Mouse (Mus musculus): ENCODE results near the gene Lhcgr. TPM values are rescaled to one million over a fixed set of nuclear protein-coding genes. Genes with fewer than 3 reads are reported as not detected.

Gene Lhcgr
- polyA plus RNA-seq, 1 experiment from 2014 or later: not detected

DNA sequence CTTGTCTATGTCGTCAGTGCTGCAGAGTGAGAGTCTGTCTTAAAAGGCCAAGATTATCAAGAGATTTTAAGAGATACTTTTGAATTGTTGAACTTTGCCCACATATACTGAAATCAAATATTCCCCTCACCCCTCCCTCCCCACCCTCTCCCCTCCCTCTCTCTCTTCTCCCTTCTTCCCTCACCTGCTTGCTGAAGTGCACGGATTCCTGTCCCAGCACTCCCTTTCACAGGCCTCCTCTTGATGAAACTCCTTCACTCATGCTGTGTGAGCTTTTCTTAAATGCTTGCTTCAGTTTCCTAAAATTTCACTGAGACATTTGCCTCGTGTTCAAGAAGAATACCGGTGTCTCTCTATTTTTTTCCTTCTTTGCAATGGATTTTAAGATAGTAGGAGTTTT lies 88.7 kb downstream of the Lhcgr start:
- Histone ChIP-seq H3K4me1 (peaks cover 7% of the 10 kb centered on the region; the same call in 1 of the 2 replicates), H3K27ac (replicated peaks) (no peak overlapping the region), H3K9ac (no peak overlapping the region), H3K36me3 (no peaks in the 10 kb centered on the region), H3K27me3 (replicated peaks) (no peaks in the 10 kb centered on the region), H3K4me3 (no peak overlapping the region), H3K9me3 (no peaks in the 10 kb centered on the region), H3K4me2 (no peak overlapping the region)
- whole genome bisulfite sequencing: 52% methylated on average over 4 of the region's 4 CpGs
- ATAC-seq (ENCODE audit: extremely low read depth, insufficient number of reproducible peaks, low FRiP score, low TSS enrichment): no peak

DNA sequence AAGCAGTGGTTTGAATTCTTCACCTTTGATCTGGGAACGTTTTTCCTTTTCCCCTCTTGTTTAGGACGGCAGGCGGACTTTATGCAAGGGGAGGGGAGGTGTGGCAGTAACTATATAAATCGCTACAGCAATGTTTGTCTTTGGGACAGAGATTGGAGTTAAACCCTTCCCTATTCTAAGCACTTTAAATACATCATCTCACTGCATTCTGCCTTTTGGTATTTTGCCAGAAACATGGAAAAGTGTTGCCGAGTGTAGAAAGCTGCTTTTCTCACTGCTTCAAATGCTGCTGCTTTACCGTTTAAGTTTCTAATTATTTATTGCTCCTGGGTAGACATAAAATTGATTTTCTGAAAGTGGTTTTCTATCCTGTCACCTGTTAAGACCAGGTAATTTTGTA lies 89.4 kb downstream of the Lhcgr start:
- Histone ChIP-seq H3K9ac (no peak overlapping the region), H3K27ac (replicated peaks) (no peak overlapping the region), H3K4me1 (peaks cover 7% of the 10 kb centered on the region; the same call in 1 of the 2 replicates), H3K4me3 (no peak overlapping the region), H3K27me3 (replicated peaks) (no peaks in the 10 kb centered on the region), H3K36me3 (no peaks in the 10 kb centered on the region), H3K4me2 (peak overlapping the region; percentile 16; the same call in 1 of the 2 replicates), H3K9me3 (no peaks in the 10 kb centered on the region)
- 27% methylated on average over 6 of the region's 6 CpGs for WGBS
- ATAC-seq (ENCODE audit: extremely low read depth, insufficient number of reproducible peaks, low FRiP score, low TSS enrichment): no peak

DNA sequence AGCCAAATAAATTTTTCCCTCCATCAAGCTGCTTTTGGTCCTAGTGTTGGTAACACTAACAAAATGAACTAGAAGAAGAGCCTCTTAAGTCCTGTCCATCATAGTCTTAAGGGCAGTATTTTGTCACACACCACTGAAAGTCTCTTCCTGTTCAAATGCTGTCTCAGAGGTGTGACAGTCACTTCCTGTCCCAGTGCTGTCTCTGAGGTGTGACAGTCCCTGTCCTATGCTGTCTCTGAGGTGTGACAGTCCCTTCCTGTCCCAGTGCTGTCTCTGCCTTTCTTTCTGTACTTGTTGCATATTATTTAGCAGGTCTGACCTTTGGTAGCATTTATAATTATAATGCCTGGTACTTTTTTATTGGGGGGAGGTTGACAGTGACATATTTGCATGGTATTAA lies 90.9 kb downstream of the Lhcgr start:
- H3K27me3 ChIP-seq (replicated peaks): no peaks in the 10 kb centered on the region
- H3K9me3 ChIP-seq: no peaks in the 10 kb centered on the region
- H3K4me1 ChIP-seq: peaks cover 7% of the 10 kb centered on the region; the same call in 1 of the 2 replicates
- H3K4me3 ChIP-seq: no peak overlapping the region
- H3K36me3 ChIP-seq: no peaks in the 10 kb centered on the region
- ATAC-seq (ENCODE audit: extremely low read depth, insufficient number of reproducible peaks, low FRiP score, low TSS enrichment): no peak
- H3K9ac ChIP-seq: no peak overlapping the region
- H3K4me2 ChIP-seq: no peak overlapping the region
- no peak overlapping the region for H3K27ac ChIP-seq (replicated peaks)

DNA sequence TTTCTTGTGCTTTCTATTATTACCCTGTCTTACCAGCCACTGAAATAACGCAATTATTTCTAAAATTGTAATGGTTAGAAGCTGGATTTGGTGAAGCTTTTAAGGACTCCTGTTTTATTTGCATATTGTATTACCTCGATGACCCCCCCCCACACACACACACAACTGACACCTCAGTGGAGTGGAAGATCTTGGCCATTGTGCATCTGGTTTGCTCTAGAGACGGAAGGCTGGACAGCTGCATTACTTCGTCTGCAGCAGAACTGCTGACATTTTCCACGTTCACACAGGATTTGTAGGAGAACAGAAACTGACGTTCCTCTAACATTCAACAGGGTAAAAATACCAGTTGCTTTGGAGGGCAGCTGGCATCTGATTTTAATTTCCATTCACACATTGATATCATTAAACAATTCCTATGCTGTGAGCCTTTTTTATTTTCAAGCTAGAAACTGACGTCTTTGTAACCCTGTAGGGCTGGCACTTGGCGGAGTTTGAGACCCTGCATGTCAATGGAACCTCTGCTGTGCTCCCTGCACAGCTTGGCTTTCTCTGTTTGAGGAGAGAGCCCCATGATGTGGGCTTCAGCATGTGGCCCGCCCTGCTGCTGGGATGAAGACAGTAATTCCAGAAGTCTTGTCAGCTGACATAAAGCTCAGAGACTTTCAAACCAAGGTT lies 95.0 kb downstream of the Lhcgr start:
- H3K27ac ChIP-seq (replicated peaks): no peak overlapping the region
- no peak for ATAC-seq (ENCODE audit: extremely low read depth, insufficient number of reproducible peaks, low FRiP score, low TSS enrichment)
- no peak overlapping the region for H3K4me2 ChIP-seq
- 46% methylated on average over 9 of the region's 9 CpGs for WGBS
- no peaks in the 10 kb centered on the region for H3K9me3 ChIP-seq
- H3K4me3 ChIP-seq: no peak overlapping the region
- H3K36me3 ChIP-seq: no peaks in the 10 kb centered on the region
- peaks cover under 1% of the 10 kb centered on the region; the same call in 1 of the 2 replicates for H3K4me1 ChIP-seq
- no peaks in the 10 kb centered on the region for H3K27me3 ChIP-seq (replicated peaks)
- H3K9ac ChIP-seq: no peak overlapping the region

DNA sequence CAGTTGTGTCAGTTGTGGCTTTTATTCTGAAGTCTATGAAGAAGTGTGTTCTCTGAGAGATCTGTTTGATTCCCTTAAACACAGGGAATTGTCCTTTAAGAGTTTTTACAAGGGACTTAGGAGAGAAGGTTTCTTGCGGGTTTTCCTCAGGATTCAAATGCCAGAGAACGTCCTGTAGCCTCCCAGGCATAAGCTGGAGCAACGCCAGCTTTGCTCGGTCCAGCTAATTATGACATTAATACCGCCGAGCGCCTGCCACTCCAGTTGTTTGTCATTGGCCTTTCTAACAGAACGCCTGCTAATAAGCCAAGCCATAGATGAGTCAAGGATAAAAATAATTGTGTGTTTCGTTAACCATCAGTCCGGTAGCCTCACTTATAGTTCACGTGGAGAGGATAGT lies 103.6 kb downstream of the Lhcgr start:
- Histone ChIP-seq H3K4me2 (no peak overlapping the region), H3K9ac (no peak overlapping the region), H3K4me3 (no peak overlapping the region), H3K9me3 (no peaks in the 10 kb centered on the region), H3K4me1 (no peaks in the 10 kb centered on the region), H3K36me3 (no peaks in the 10 kb centered on the region), H3K27me3 (replicated peaks) (no peaks in the 10 kb centered on the region), H3K27ac (replicated peaks) (no peak overlapping the region)
- ATAC-seq (ENCODE audit: extremely low read depth, insufficient number of reproducible peaks, low FRiP score, low TSS enrichment): no peak
- 70% methylated on average over 11 of the region's 11 CpGs for WGBS

DNA sequence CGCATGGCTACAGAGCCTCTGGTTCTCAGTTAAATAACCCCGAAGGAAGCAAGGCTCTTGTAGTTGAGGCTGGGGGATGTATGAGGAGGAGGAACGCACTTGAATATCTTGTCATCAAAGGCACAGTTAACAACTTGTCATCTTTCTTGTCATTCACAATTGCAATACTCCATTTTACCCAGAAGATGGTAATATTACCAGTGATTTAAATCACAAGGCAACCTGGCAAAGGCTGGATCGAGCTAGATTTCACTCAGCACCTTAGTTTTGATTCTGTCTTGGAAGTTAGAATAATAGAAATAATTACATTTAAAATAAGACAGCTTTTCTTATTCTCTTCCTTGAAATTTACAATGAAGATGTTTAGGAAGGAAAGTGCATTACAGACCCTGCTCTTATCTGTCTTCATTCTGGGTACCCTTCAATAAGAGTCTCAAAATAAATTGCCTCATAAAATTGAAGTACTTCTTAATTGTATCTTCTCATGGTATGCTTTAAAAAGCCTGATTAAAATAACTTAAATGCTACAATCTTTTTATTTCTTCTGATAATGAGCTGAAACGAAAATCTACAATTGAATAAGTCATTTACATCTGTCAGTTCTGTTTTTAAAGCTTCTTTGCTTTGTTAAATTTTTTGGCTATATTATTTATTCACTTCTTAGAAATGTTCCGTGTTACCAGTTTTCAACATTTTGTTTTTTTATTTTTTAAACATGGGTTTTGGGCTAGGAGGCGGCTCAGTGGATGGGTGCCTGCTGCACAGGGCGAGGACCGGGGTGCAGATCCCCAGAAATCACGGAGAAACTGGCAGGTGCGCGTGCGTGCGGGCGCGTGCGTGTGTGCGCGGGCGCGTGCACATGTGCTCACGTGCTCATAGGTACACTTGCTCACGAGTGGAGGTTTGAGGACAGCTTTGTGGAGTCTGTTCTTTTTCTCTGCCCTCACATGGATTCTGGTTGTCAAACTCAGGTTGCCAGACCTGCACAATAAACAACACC lies 116.2 kb downstream of the Lhcgr start:
- no peak for ATAC-seq (ENCODE audit: extremely low read depth, insufficient number of reproducible peaks, low FRiP score, low TSS enrichment)
- Histone ChIP-seq H3K36me3 (no peaks in the 10 kb centered on the region), H3K9ac (no peak overlapping the region), H3K4me3 (no peak overlapping the region), H3K27ac (replicated peaks) (no peak overlapping the region), H3K27me3 (replicated peaks) (no peaks in the 10 kb centered on the region), H3K9me3 (no peaks in the 10 kb centered on the region), H3K4me1 (no peaks in the 10 kb centered on the region), H3K4me2 (no peak overlapping the region)
- WGBS: 87% methylated on average over 23 of the region's 23 CpGs

DNA sequence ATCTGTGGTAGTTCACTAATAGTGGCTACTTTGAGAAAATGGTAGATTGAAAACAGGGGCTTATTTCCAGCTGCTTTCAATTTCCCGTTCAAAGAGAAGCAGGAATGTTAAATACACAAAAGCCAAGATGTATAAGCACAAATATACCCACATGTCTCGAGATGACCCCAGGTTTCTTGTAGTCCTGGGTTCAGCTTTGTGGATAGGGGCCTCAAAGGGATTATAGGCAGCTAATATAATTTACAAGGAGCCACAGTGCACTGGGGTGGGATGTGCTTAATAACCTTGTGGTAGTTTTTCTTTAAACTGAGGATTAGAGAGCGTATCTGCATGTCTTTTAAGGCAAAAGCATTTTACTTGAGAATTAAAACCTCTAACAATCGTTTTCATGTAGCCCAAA lies 121.0 kb downstream of the Lhcgr start:
- Histone ChIP-seq H3K27me3 (replicated peaks) (no peaks in the 10 kb centered on the region), H3K27ac (replicated peaks) (no peak overlapping the region), H3K36me3 (no peaks in the 10 kb centered on the region), H3K9ac (no peak overlapping the region), H3K4me1 (peaks cover 5% of the 10 kb centered on the region; the same call in 1 of the 2 replicates), H3K9me3 (no peaks in the 10 kb centered on the region), H3K4me2 (no peak overlapping the region), H3K4me3 (no peak overlapping the region)
- 59% methylated on average over 4 of the region's 4 CpGs for WGBS
- no peak for ATAC-seq (ENCODE audit: extremely low read depth, insufficient number of reproducible peaks, low FRiP score, low TSS enrichment)

DNA sequence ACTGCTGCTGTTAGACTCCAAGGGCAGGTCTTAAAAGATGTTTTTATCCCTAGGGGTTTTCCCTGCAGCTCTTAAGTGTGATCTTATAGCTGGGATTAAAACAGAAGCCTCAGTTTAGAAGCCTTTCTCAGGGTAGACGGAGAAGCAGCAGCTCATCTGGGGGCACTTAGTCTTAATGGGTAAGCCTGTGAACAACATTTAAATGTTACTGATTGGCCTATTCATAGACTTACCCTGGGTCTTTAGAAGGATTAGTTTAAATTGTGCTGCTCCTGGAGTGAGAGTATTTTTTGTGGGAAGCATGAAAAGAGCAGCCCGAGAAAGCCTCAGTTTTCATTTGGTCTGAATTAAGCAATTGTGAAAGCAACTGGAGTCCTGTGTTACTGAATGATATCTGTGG lies 121.9 kb downstream of the Lhcgr start:
- Histone ChIP-seq H3K4me3 (no peak overlapping the region), H3K27me3 (replicated peaks) (no peaks in the 10 kb centered on the region), H3K4me2 (no peak overlapping the region), H3K27ac (replicated peaks) (no peak overlapping the region), H3K36me3 (no peaks in the 10 kb centered on the region), H3K9me3 (no peaks in the 10 kb centered on the region), H3K4me1 (peaks cover 5% of the 10 kb centered on the region; the same call in 1 of the 2 replicates), H3K9ac (no peak overlapping the region)
- ATAC-seq (ENCODE audit: extremely low read depth, insufficient number of reproducible peaks, low FRiP score, low TSS enrichment): no peak
- WGBS: 62% methylated on average over 2 of the region's 2 CpGs

DNA sequence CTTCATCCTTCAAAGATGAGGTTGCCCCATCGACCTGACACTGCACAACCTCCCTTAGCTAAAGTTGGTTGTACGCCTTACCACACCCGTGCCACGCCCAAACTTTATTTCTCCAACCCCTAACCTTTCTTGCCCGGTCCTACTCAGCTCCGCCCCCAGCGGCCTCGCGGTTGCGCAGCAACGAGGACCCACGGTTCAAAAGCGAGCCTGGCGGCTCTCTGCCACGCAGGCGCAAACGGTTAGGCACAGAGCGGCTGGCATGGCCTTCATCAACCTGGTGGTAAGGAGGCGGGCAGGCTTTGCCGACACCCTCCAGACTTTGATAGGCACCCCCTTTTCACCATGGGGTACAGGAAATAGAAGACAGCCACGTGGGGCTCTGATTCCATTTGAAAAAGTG lies 123.3 kb downstream of the Lhcgr start, which contains the start of gene Gtf2a1l:
Gene Gtf2a1l, plus strand, starts transcription at position 209 of the 400 bp plus-strand sequence.
- H3K4me3 ChIP-seq: peak within 1 kb of the TSS; percentile 23
- H3K27ac ChIP-seq (replicated peaks): no peak within 1 kb of the TSS
- H3K4me2 ChIP-seq: peak within 1 kb of the TSS; percentile 61
- peaks cover 5% of the 10 kb centered on the region; the same call in 1 of the 2 replicates for H3K4me1 ChIP-seq
- ATAC-seq (ENCODE audit: extremely low read depth, insufficient number of reproducible peaks, low FRiP score, low TSS enrichment): no peak
- no peaks in the 10 kb centered on the region for H3K9me3 ChIP-seq
- no peaks in the 10 kb centered on the region for H3K36me3 ChIP-seq
- 17% methylated on average over 21 of the region's 21 CpGs for WGBS
- no peak within 1 kb of the TSS for H3K9ac ChIP-seq
- no peaks in the 10 kb centered on the region for H3K27me3 ChIP-seq (replicated peaks)

Measured in heart, embryonic 13.5 days (tissue).